10 mouse cellular contexts compared by ENCODE assay signal in the genomic region with DNA sequence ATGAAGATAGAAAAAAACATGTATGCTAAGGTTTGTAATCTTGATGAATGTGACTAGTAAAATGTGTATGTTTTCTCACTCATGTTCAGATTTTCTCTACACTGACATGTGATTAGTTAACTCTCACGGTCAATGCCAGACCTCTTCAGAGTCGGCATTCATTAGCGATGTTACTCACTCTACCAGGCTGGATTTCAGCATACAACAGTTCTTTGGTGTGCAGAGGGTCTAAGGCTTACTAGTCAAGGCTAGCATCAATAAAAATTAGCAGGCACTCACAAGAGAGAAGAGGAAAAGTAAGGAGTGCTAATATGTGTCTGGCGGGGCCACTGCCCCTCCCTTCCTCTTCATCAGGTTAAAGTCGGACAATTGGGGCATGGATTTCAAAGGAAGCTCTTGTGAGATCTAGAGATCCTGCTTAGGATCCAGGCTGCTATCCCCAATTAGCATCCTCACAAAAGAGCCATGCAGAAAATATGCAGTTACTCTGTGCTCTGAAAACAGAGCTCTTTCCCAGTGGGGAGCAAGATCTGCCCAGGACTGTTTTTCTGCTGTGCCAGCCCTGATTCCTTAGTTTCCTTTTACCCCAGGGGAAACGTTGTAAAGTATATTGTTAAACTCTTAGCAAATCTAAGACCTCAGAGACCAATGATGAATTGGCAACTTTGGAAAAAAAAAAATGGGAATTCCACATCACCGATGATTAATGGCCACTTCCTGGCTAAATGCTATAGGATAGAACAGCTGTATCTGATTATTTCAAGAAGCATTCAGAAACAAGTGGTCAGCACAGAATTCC. TPM values are rescaled to one million over a fixed set of nuclear protein-coding genes. Genes with fewer than 3 reads are reported as not detected.
DNase-seq lines count a peak whose midpoint lies in the region; ATAC-seq lines count a peak whose summit lies in the region.
"Had no signal": no experiment of that assay in that cellular context is flagged by ENCODE, and none has a peak within 500 bp of the region (broad histone marks: within the 10 kb centered on the region; RNA-seq: fewer than 3 reads in every experiment).

No protein-coding gene starts in this region.

- H3K9ac ChIP-seq in forebrain, embryonic 15.5 days (replicated peaks): no peak overlapping the region
- H3K9ac ChIP-seq: embryonic facial prominence, embryonic 13.5 days had no signal

- no peaks in the 10 kb centered on the region for H3K27me3 ChIP-seq in forebrain, embryonic 15.5 days
- H3K27me3 ChIP-seq in midbrain, embryonic 10.5 days (ENCODE audit: low read depth, poor library complexity, severe bottlenecking): no peaks in the 10 kb centered on the region
- H3K27me3 ChIP-seq: embryonic facial prominence, embryonic 13.5 days had no signal

- H3K4me2 ChIP-seq in forebrain, embryonic 15.5 days (replicated peaks): no peak overlapping the region

- intact Hi-C loops in left cerebral cortex, postnatal 36 days (cut with DNase I): no loop called here

- WGBS in forebrain, embryonic 15.5 days: 2% methylated on average over 7 of the region's 7 CpGs
- WGBS in midbrain, embryonic 10.5 days: 28% methylated on average over 7 of the region's 7 CpGs

- no peaks in the 10 kb centered on the region for H3K36me3 ChIP-seq in forebrain, embryonic 15.5 days
- peaks cover 23% of the 10 kb centered on the region for H3K36me3 ChIP-seq in midbrain, embryonic 10.5 days

- H3K9me3 ChIP-seq in forebrain, embryonic 15.5 days: no peaks in the 10 kb centered on the region
- H3K9me3 ChIP-seq in midbrain, embryonic 10.5 days (replicated peaks): no peaks in the 10 kb centered on the region
- H3K9me3 ChIP-seq: embryonic facial prominence, embryonic 13.5 days had no signal

- DNase-seq in heart, adult 11 months: peak; percentile 61
- no peak for DNase-seq in heart, adult 8-10 months (ENCODE audit: low spot score)
- DNase-seq in ZHBTc4 (ENCODE audit: low read depth, low spot score): peak; percentile 7
- no peak for DNase-seq in midbrain, embryonic 10.5 days (ENCODE audit: low spot score)
- DNase-seq in adrenal gland, postnatal 4 days (ENCODE audit: low spot score in 2 of 2): no peak
- no peak for DNase-seq in left cerebral cortex, postnatal 36 days (ENCODE audit: low spot score in 2 of 2)
- DNase-seq: thymus, postnatal 36 days had no signal

- H3K27ac ChIP-seq in forebrain, embryonic 15.5 days (replicated peaks): peak overlapping the region; percentile 5; the same call in 1 of the 2 replicates
- H3K27ac ChIP-seq in midbrain, embryonic 10.5 days (replicated peaks): peak overlapping the region; percentile 67

- peaks cover 18% of the 10 kb centered on the region for H3K4me1 ChIP-seq in forebrain, embryonic 15.5 days
- peaks cover 25% of the 10 kb centered on the region for H3K4me1 ChIP-seq in midbrain, embryonic 10.5 days

- no peak overlapping the region for H3K4me3 ChIP-seq in forebrain, embryonic 15.5 days
- H3K4me3 ChIP-seq in midbrain, embryonic 10.5 days: peak overlapping the region; percentile 30; the same call in 1 of the 2 replicates
- H3K4me3 ChIP-seq: embryonic facial prominence, embryonic 13.5 days had no signal

- peak; percentile 62 for ATAC-seq in forebrain, embryonic 15.5 days (replicated peaks)
- ATAC-seq in erythroblast, adult 5-6 weeks (replicated peaks; ENCODE audit: low FRiP score, poor library complexity, severe bottlenecking): no peak

RNA-seq across cellular contexts. Expression of gene Vcam1, which starts 15.8 kb away (rescaled TPM):
- total RNA-seq in heart, adult 8-10 months (2022): 10 to 100 TPM; 16.0 to 19.8 (median 16.5) TPM
- polyA plus RNA-seq in forebrain, embryonic 15.5 days (2015; fragmentation: Nextera tagmentation; extraction: Ambion mirVana): 26.2 and 29.2 TPM in 2 replicates
- 30.2 and 47.0 TPM in 2 replicates for polyA plus RNA-seq in midbrain, embryonic 10.5 days (2016; fragmentation: Nextera tagmentation; extraction: Ambion mirVana)
- total RNA-seq in erythroblast, adult 5-6 weeks (2015; ENCODE audit: low replicate concordance): 102 and 106 TPM in 2 replicates
- total RNA-seq in erythroblast, adult 5-6 weeks (2017; ENCODE audit: low replicate concordance): 63.5 and 65.1 TPM in 2 replicates
- total RNA-seq in adrenal gland, postnatal 4 days (2021): 10 to 100 TPM; 36.8 to 46.8 TPM
- 10 to 100 TPM; 20.4 to 26.0 TPM for total RNA-seq in left cerebral cortex, postnatal 36 days (2021)

Comparison
In these comparisons a context has a peak if more than half of its experiments do, and no peak if none do; other contexts are left out.
1. DNase-seq: peak in heart, adult 11 months (single experiment) and ZHBTc4 (single experiment); none in heart, adult 8-10 months (single experiment), midbrain, embryonic 10.5 days (single experiment), adrenal gland, postnatal 4 days (0 of 2) and left cerebral cortex, postnatal 36 days (0 of 2).